Mouse (Mus musculus) Patski (cell line): ENCODE measurements around the gene Dph1. TPM values are rescaled to one million over a fixed set of nuclear protein-coding genes. Genes with fewer than 3 reads are reported as not detected.

Source experiments
- ATAC-seq: fragments of 100-300 bp; one replicate; pipeline ENCODE4 v1.8.0; 2021
- CTCF ChIA-PET: fragments of 350-600 bp; sonication (Branson Sonifier 250); formaldehyde crosslinking; loops from one replicate; lab custom pipeline; 2022; ENCODE audit warnings: inconsistent platforms; lab: Charles Lee
- POLR2A ChIA-PET: fragments of 350-600 bp; sonication (Branson Sonifier 250); formaldehyde crosslinking; loops from one replicate; lab custom pipeline; 2022; ENCODE audit warnings: antibody characterized with exemption, inconsistent platforms; lab: Charles Lee
- DNase-seq: peaks from one replicate; pipeline ENCODE4 v3.0.0-alpha.2; 2011; ENCODE audit warnings: low read depth, low spot score
- H3K27me3 ChIP-seq: fragments of 371-371 bp; one replicate; pipeline ENCODE4 v1.5.1; 2021
- CTCF ChIP-seq: fragments of 100-300 bp; IDR thresholded peaks from one replicate; pipeline ENCODE4 v1.5.1; 2021
- in situ Hi-C: fragments of 300-500 bp; cut with MboI; formaldehyde crosslinking; loops from 3 replicates; pipeline ENCODE4 v1.11.1; 2018; ENCODE audit warnings: low pct_unique_long_range_greater_than_20kb, mixed read lengths
- polyA plus RNA-seq: library from polyadenylated mRNA; unstranded; gene quantifications from one replicate; pipeline ENCODE4 v1.2.3, GENCODE M21; 2021

Dph1 gene
- polyA plus RNA-seq, 1 experiment from 2014 or later: 43.1 TPM

- CTCF ChIA-PET: no interaction called here
- TF ChIP-seq CTCF: no peak
- in situ Hi-C loops: no loop called here
- POLR2A ChIA-PET: no interaction called here
- ATAC-seq: no peak
- H3K27me3 ChIP-seq: no peaks in the 10 kb centered on the region
- no peak for DNase-seq
Observed at GRCm38 (mm10) chr11:75129481-75129880, 61.6 kb downstream of the Dph1 start.

Other genes starting within 250 kb of the Dph1 start
- gene Hic1, start 21.7 kb downstream of the Dph1 start, polyA plus RNA-seq: 0.17 TPM
- 20.4 TPM for gene Ovca2, start 12.4 kb downstream of the Dph1 start, polyA plus RNA-seq
- gene Rtn4rl1, start 2.5 kb upstream of the Dph1 start, polyA plus RNA-seq: 18.7 TPM
- gene Rpa1, start 157.1 kb upstream of the Dph1 start, polyA plus RNA-seq: 64.8 TPM
- 10.4 TPM for gene Smyd4, start 157.2 kb upstream of the Dph1 start, polyA plus RNA-seq
- 2.5 TPM for gene Serpinf1, start 231.5 kb upstream of the Dph1 start, polyA plus RNA-seq
- gene Serpinf2, start 248.3 kb upstream of the Dph1 start, polyA plus RNA-seq: 0.04 TPM